Mouse (Mus musculus) E14TG2a.4 (cell line): ENCODE results near the gene Prss56.

Experiments
- H3K27me3 ChIP-seq: 2 replicates; pipeline ENCODE4 v1.6.1; 2014; ENCODE audit warnings: low read length, control low read depth; ENCODE audit not compliant: insufficient read depth
- H3K36me3 ChIP-seq: 2 replicates; pipeline ENCODE4 v1.6.1; 2014; ENCODE audit warnings: low read length, control low read depth; ENCODE audit not compliant: insufficient read depth
- H3K4me1 ChIP-seq: replicated peaks from 2 replicates; pipeline ENCODE4 v1.6.1; 2014; ENCODE audit warnings: low read depth, low read length, control low read depth
- H3K4me3 ChIP-seq: replicated peaks from 2 replicates; pipeline ENCODE4 v1.5.1; 2014; ENCODE audit warnings: mild to moderate bottlenecking, low read length
- H3K9me3 ChIP-seq: 2 replicates; pipeline ENCODE4 v1.6.1; 2014; ENCODE audit warnings: low read length, control low read depth
- CTCF ChIP-seq: conservative IDR thresholded peaks from 2 replicates; pipeline ENCODE4 v1.5.1; 2014; ENCODE audit warnings: low read length
- NANOG ChIP-seq: IDR thresholded peaks from 2 replicates; pipeline ENCODE4 v1.6.1; 2014; ENCODE audit warnings: borderline replicate concordance, low read length, mixed read lengths
- POU5F1 ChIP-seq: IDR thresholded peaks from 2 replicates; pipeline ENCODE4 v1.6.1; 2014; ENCODE audit warnings: low read length, borderline replicate concordance

Prss56 gene

GRCm38 (mm10) chr1:87190429-87190828 lies 7.3 kb downstream of the Prss56 start, which contains the start of gene Chrnd:
Chrnd (plus strand) TSS chr1:87190607.
- Histone ChIP-seq H3K36me3 (no peaks in the 10 kb centered on the region), H3K27me3 (peaks cover 57% of the 10 kb centered on the region), H3K4me1 (peaks cover 49% of the 10 kb centered on the region), H3K4me3 (peak within 1 kb of the TSS; percentile 46; the same call in 1 of the 2 replicates), H3K9me3 (no peaks in the 10 kb centered on the region)
- no peak for TF ChIP-seq NANOG
- TF ChIP-seq POU5F1, result no peak
- no peak for TF ChIP-seq CTCF

- Histone ChIP-seq H3K4me1 (peaks cover 16% of the 10 kb centered on the region), H3K36me3 (no peaks in the 10 kb centered on the region), H3K4me3 (peak overlapping the region; percentile 29; the same call in 1 of the 2 replicates), H3K27me3 (peaks cover 34% of the 10 kb centered on the region), H3K9me3 (no peaks in the 10 kb centered on the region)
- TF ChIP-seq POU5F1 (no peak), CTCF (no peak), NANOG (no peak)
These were observed 14.2 kb downstream of the Prss56 start for GRCm38 (mm10) chr1:87197296-87197695.

GRCm38 (mm10) chr1:87198119-87199065 lies 15.3 kb downstream of the Prss56 start:
- Histone ChIP-seq H3K9me3 (no peaks in the 10 kb centered on the region), H3K4me1 (peaks cover 13% of the 10 kb centered on the region), H3K36me3 (no peaks in the 10 kb centered on the region), H3K27me3 (peaks cover 27% of the 10 kb centered on the region), H3K4me3 (no peak overlapping the region)
- no peak for TF ChIP-seq NANOG
- TF ChIP-seq CTCF, result no peak
- TF ChIP-seq POU5F1, result no peak

- Histone ChIP-seq H3K4me3 (no peak overlapping the region), H3K9me3 (no peaks in the 10 kb centered on the region), H3K36me3 (no peaks in the 10 kb centered on the region), H3K27me3 (peaks cover 40% of the 10 kb centered on the region), H3K4me1 (peaks cover 20% of the 10 kb centered on the region)
- TF ChIP-seq NANOG, result no peak
These were observed 17.7 kb downstream of the Prss56 start for GRCm38 (mm10) chr1:87200811-87201210.

GRCm38 (mm10) chr1:87201848-87202247 lies 18.7 kb downstream of the Prss56 start:
- Histone ChIP-seq H3K27me3 (peaks cover 48% of the 10 kb centered on the region), H3K4me1 (peaks cover 30% of the 10 kb centered on the region), H3K36me3 (no peaks in the 10 kb centered on the region), H3K4me3 (no peak overlapping the region), H3K9me3 (no peaks in the 10 kb centered on the region)
- TF ChIP-seq POU5F1 (no peak), NANOG (no peak), CTCF (no peak)

- TF ChIP-seq CTCF (no peak), POU5F1 (no peak), NANOG (no peak)
- Histone ChIP-seq H3K36me3 (no peaks in the 10 kb centered on the region), H3K4me3 (no peak overlapping the region), H3K9me3 (no peaks in the 10 kb centered on the region), H3K27me3 (peaks cover 53% of the 10 kb centered on the region), H3K4me1 (peaks cover 28% of the 10 kb centered on the region)
These were observed 20.7 kb downstream of the Prss56 start for GRCm38 (mm10) chr1:87203779-87204178.

- Histone ChIP-seq H3K4me1 (peaks cover 33% of the 10 kb centered on the region), H3K4me3 (no peak within 1 kb of the TSS)
- no peak for TF ChIP-seq CTCF
- no peak for TF ChIP-seq NANOG
- TF ChIP-seq POU5F1, result no peak
These were observed 21.4 kb downstream of the Prss56 start, which contains the start of gene Chrng for GRCm38 (mm10) chr1:87204465-87204864. Chrng (plus strand) TSS chr1:87204657.

GRCm38 (mm10) chr1:87205038-87205437 lies 21.9 kb downstream of the Prss56 start:
- Histone ChIP-seq H3K36me3 (no peaks in the 10 kb centered on the region), H3K27me3 (peaks cover 48% of the 10 kb centered on the region), H3K4me3 (no peak overlapping the region), H3K4me1 (peaks cover 39% of the 10 kb centered on the region), H3K9me3 (no peaks in the 10 kb centered on the region)
- TF ChIP-seq POU5F1 (no peak), CTCF (no peak), NANOG (no peak)

More at GRCm38 (mm10) chr1:87204465-87204864, 21.4 kb downstream of the Prss56 start, which contains the start of gene Chrng:
- Histone ChIP-seq H3K36me3 (no peaks in the 10 kb centered on the region), H3K27me3 (peaks cover 48% of the 10 kb centered on the region), H3K9me3 (no peaks in the 10 kb centered on the region)

GRCm38 (mm10) chr1:87205502-87205901 lies 22.4 kb downstream of the Prss56 start:
- H3K27me3 ChIP-seq, result peaks cover 48% of the 10 kb centered on the region
- no peaks in the 10 kb centered on the region for H3K9me3 ChIP-seq
- peaks cover 40% of the 10 kb centered on the region for H3K4me1 ChIP-seq
- no peak overlapping the region for H3K4me3 ChIP-seq
- H3K36me3 ChIP-seq, result no peaks in the 10 kb centered on the region
- TF ChIP-seq POU5F1 (no peak), NANOG (no peak), CTCF (no peak)
